Mouse (Mus musculus) spleen, postnatal 36 days (tissue): ENCODE results near the gene Mysm1.

Experiments
- DNase-seq, 2 experiments: peaks; one replicate each; pipeline ENCODE4 v3.0.0; 2022; ENCODE audit warnings: low spot score in 2 of 2, mixed read lengths in 1 of 2

The Mysm1 gene

GRCm38 (mm10) chr4:94978590-94979499, at the start of gene Mysm1:
Gene Mysm1, minus strand, starts transcription at chr4:94979100.
- DNase-seq: peak; percentile 93

- DNase-seq: no peak
Observed at GRCm38 (mm10) chr4:95025847-95026600, 47.1 kb upstream of the Mysm1 start.

- DNase-seq: no peak
Observed at GRCm38 (mm10) chr4:95023350-95023953, 44.6 kb upstream of the Mysm1 start.

GRCm38 (mm10) chr4:95021649-95022637, 43.0 kb upstream of the Mysm1 start:
- DNase-seq: no peak

GRCm38 (mm10) chr4:95020201-95020600, 41.3 kb upstream of the Mysm1 start:
- DNase-seq: no peak

GRCm38 (mm10) chr4:95018221-95018620, 39.3 kb upstream of the Mysm1 start:
- DNase-seq: no peak

- DNase-seq: no peak
Observed at GRCm38 (mm10) chr4:95012706-95013105, 33.8 kb upstream of the Mysm1 start.

- DNase-seq: no peak
Observed at GRCm38 (mm10) chr4:95012256-95012655, 33.4 kb upstream of the Mysm1 start.

GRCm38 (mm10) chr4:95008175-95009057, 29.5 kb upstream of the Mysm1 start:
- DNase-seq: peak; percentile 24 to 29

- DNase-seq: no peak
Observed at GRCm38 (mm10) chr4:95007759-95008158, 28.9 kb upstream of the Mysm1 start.

GRCm38 (mm10) chr4:95005251-95005830, 26.4 kb upstream of the Mysm1 start:
- DNase-seq: no peak

- DNase-seq: no peak
Observed at GRCm38 (mm10) chr4:95001043-95001775, 22.3 kb upstream of the Mysm1 start.

GRCm38 (mm10) chr4:95000147-95000546, 21.2 kb upstream of the Mysm1 start:
- DNase-seq: no peak

GRCm38 (mm10) chr4:94999249-94999648, 20.3 kb upstream of the Mysm1 start:
- peak; percentile 68 to 70 for DNase-seq

- DNase-seq: no peak
Observed at GRCm38 (mm10) chr4:94995862-94996261, 17.0 kb upstream of the Mysm1 start.

GRCm38 (mm10) chr4:94990204-94990603, 11.3 kb upstream of the Mysm1 start:
- DNase-seq: no peak

- DNase-seq: no peak
Observed at GRCm38 (mm10) chr4:94987725-94988124, 8.8 kb upstream of the Mysm1 start.

- no peak for DNase-seq
Observed at GRCm38 (mm10) chr4:94979500-94979915, 608 bp upstream of the Mysm1 start.

GRCm38 (mm10) chr4:94973321-94973720, 5.6 kb downstream of the Mysm1 start:
- DNase-seq: no peak
